Mouse (Mus musculus): Measurements from ENCODE around the gene Selenof.
"Not testable (repeated sequence)": the region's sequence is repeated elsewhere in the genome, so short reads cannot be mapped to it uniquely, and the experiment has no call there.

The Selenof gene

DNA sequence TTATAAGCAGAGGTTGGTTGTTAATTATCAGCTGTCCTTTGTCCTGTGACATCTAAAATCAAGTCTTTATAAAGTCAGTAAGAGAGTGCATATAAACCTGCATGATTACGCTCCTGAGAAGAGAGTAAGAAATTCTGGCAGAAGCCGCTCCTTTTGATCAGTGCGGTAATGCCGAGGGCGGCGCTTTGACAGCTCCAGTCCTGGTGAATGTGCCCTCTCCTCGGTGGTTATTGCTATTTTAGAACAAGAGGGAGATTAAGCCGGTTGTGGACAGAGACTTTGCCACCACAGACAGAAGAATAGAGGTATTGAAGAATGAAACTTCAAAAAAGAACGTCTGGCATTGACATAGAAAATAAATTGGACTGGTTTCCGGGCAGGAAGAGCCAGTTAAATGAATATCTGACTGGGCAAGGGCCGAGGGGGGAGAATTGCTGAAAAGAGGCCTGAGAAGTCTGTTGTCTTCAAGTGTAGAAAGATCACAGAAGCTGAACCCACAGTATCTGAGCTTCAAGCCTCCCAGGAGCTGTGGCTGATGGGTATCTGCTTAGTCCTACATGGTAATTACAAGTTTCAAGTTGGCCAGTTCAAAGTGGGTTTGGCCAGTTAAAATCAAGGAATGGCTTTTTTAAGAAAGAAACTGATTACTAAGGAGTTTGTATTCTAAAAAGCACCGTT is 27.8 kb downstream of the Selenof start:
- intact Hi-C loops (cut with DNase I), result no loop called here

DNA sequence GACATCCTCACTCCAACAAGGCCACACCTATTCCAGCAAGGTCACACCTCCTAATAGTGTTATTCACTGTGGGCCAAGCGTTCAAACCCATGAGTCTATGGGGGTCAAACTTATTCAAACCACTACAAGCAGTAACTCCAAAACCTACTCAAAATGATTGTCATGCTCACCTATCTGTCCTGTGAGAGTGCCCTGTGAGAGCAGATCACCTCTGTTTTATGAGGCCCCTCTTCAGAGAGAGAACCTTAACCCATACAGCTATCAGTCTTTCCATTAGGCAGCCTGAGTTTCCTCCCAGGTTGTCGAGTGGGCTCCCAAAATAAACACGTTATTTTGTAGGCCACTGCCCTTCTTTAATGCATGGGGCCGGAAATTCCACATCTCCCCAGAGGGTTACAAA is 32.3 kb downstream of the Selenof start:
- intact Hi-C loops (cut with DNase I), result no loop called here

- intact Hi-C loops (cut with DNase I), result no loop called here
These were observed 32.7 kb downstream of the Selenof start for GRCm38 (mm10) chr3:144602819-144603218.

DNA sequence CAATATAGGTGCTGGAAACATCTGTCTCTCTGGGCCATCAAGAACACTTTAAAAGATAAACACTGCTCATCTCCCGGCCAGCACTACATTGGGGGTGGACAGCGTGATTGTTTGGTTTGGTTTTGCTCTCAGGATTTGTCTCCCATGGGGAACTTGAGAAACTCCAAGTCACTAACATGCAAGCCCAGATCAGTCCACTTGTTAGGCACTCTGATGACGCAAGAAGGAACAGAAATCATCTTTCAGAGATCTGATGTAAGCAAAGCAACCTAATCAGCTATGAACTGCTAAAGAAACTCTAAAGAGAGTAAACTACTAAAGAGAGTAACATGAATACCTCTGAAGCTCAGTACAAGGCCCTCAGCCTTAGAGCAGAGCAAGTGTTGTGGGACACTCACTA is 33.5 kb downstream of the Selenof start:
- intact Hi-C loops (cut with DNase I), result no loop called here

GRCm38 (mm10) chr3:144604205-144604604 is 34.1 kb downstream of the Selenof start:
- intact Hi-C loops (cut with DNase I), result no loop called here

- intact Hi-C loops (cut with DNase I), result not testable (repeated sequence)
These were observed 35.7 kb downstream of the Selenof start for GRCm38 (mm10) chr3:144605811-144606210.

DNA sequence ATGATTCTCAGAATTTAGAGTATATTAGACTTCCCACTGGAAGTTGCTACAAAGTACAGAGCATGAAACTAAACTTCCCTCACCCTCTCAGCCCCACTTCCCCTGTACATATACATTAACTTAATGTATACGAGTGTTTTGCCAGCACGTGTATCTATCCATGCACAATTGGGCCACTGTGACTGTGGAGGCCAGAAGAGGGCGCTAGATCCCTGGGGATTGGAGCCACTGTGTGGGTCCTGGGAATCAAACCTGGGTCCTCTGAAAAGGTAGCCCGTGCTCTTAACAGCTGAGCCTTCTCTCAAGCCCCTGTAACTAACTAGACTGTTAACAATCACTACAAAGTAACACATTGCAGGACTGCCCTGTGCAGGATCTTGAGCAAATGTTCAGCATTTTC is 36.3 kb downstream of the Selenof start:
- intact Hi-C loops (cut with DNase I), result no loop called here

- intact Hi-C loops (cut with DNase I), result no loop called here
These were observed 38.0 kb downstream of the Selenof start for GRCm38 (mm10) chr3:144608090-144608489.

DNA sequence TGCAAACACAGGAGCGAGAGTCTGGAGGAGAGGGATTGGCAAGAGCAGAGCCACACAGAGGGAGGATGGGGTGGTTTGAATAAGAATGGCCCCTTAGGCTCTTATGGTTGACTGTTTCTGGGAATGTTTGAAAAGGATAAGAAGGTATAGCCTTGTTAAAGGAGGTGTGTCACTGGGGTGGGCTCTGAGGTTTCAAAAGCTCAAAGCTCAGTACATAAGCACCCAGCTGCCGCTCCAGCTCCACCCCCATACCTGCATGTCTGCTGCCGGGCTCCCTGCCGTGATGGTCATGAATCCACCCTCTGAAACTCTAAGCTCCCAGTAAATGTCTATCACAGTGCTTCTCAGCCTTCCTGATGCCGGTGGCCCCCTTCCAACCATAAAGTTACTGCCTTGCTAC is 40.7 kb downstream of the Selenof start:
- intact Hi-C loops (cut with DNase I), result loop anchor here (5.0 kb wide), 1 partner anchor 38 kb away; the partner anchor contains the start of genes Hs2st1 and Selenof

DNA sequence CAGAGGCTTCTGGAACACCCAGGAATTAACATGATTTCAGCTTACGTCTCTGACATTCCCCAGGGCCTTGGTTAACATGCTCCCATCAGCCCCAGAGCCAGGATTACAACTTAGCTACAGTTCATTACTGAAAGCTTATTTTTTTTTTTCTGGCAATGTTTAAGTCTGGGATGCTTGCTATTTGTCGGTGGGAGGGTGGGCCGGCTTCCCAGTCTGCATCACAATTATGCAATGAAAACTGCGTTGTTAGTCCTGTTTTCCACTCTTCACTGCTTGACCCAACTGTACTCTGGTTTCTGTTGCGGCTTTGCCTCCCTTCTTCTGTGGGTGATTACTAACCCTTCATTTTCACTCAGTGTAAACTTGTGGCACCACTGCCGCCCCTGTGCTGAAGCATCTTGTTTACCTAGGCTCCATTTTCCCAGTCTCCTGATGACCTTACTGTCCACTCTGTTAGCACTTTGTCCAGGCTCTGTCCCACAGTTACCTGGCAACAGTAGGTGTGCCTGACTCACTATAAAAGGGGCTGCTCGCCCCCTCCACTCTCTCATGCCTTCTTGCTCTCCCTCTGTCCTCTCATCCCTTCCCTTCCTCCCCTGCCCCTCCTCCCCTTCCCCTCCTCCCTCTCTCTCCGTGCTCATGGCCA is 41.6 kb downstream of the Selenof start:
- intact Hi-C loops (cut with DNase I), result loop anchor here (5.0 kb wide), 1 partner anchor 39 kb away; the partner anchor contains the start of genes Hs2st1 and Selenof

- intact Hi-C loops (cut with DNase I), result loop anchor here (5.0 kb wide), 1 partner anchor 40 kb away; the partner anchor contains the start of genes Hs2st1 and Selenof
These were observed 42.3 kb downstream of the Selenof start for GRCm38 (mm10) chr3:144612382-144612781.

- intact Hi-C loops (cut with DNase I), result loop anchor here (5.0 kb wide), 1 partner anchor 42 kb away; the partner anchor contains the start of genes Hs2st1 and Selenof
These were observed 44.2 kb downstream of the Selenof start for GRCm38 (mm10) chr3:144614277-144614676.

DNA sequence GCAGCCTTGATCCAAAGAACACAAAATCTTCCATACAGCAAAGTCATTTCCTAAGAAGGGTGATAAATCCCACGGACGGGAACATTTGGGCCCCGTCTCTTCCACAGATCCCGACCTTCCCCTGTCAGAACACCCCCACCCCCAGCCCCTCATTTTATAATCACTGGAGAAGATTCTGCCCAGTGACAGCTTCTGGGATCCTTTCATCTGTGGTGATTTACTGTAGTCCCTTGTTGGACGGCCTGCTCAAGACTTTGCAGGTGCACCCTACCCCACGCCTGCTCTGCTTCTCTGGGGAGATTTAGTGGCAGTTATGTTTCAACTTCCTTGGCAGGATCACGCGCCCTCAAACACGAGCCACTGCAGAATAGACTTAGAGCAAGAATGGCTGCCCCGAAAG is 44.6 kb downstream of the Selenof start:
- intact Hi-C loops (cut with DNase I), result loop anchor here (5.0 kb wide), 1 partner anchor 42 kb away; the partner anchor contains the start of genes Hs2st1 and Selenof

DNA sequence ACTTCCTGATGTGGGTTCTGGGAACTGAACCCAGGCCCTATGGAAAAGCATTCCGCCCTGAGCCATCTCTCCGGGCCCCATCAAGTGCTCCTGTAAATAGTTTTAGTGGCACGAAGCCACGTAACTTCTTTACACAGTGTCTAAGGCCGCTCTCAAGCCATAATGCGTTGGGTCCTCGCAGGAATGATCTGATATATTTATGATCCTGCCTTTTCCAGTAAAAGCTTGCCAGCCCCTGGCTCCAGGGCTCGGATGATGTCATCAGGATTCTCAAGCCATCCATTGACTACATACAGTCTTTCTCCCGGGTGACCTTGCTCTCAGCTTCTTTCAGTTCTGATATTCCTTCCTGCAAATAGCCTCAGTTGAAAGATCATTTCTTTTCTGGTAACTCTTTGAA is 45.4 kb downstream of the Selenof start:
- intact Hi-C loops (cut with DNase I), result no loop called here

GRCm38 (mm10) chr3:144616654-144617425 is 46.7 kb downstream of the Selenof start:
- intact Hi-C loops (cut with DNase I), result loop anchor here (1.0 to 2.0 kb wide), 2 partner anchors 86 to 163 kb away; no protein-coding TSS in a partner anchor

DNA sequence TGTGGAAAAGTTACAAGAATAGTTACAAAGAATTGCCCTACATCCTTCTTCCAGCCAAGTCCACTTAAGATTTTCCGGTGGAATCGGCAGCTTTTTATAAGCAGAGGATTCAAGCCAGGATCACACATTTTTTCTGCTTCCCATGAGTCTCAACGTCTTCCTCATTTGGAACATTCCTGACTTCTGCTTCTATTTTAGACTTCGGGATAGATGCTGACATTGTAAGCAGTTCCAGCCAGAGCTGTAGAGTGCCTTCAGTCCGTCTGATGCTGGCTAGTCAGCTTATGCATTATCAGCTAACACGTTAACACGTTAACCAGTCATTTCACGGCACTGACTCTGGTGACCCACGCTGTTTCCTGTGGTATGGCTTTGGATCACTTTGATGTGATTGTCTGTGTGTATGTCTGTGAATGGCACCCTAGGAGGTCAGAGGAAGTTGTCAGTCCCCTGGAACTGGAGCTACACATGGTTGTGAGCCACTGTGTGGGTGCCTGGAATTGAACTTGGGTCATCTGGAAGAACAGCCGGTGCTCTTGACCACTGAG is 47.6 kb downstream of the Selenof start:
- intact Hi-C loops (cut with DNase I), result loop anchor here (1.0 to 2.0 kb wide), 2 partner anchors 87 to 163 kb away; no protein-coding TSS in a partner anchor

DNA sequence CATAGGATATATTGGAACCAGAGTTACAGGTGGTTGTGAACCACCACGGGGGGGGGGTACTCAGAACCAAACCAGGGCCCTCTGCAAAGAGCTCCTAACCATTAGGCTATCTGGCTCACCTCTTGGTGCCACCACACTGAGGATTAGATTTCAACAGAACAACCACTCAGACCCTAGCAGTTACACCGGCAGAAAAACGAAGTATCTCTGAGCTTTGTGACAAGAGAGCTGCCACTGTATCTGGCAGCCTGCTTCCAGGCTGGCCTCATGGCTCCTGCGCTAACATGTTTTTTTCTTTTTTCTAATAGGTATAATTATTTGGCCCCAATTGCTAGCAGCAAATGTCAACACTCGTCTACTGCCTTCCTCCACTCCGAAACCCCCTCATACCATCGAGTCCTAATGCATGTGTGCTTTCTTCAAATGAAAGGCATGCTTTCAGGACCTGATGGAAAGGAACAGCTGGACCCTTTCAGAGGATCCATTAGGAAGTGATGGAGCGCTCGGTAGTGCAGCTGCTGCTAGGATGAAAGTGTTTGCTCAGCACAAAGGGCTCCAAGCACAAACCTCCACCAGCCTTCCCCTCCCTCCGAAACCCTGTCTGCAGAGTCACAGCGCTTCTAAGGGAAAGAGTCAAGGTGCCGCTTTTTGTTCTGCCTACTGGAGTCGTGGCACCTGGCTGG is 53.0 kb downstream of the Selenof start:
- intact Hi-C loops (cut with DNase I), result no loop called here

GRCm38 (mm10) chr3:144625691-144626090 is 55.6 kb downstream of the Selenof start:
- intact Hi-C loops (cut with DNase I), result no loop called here

DNA sequence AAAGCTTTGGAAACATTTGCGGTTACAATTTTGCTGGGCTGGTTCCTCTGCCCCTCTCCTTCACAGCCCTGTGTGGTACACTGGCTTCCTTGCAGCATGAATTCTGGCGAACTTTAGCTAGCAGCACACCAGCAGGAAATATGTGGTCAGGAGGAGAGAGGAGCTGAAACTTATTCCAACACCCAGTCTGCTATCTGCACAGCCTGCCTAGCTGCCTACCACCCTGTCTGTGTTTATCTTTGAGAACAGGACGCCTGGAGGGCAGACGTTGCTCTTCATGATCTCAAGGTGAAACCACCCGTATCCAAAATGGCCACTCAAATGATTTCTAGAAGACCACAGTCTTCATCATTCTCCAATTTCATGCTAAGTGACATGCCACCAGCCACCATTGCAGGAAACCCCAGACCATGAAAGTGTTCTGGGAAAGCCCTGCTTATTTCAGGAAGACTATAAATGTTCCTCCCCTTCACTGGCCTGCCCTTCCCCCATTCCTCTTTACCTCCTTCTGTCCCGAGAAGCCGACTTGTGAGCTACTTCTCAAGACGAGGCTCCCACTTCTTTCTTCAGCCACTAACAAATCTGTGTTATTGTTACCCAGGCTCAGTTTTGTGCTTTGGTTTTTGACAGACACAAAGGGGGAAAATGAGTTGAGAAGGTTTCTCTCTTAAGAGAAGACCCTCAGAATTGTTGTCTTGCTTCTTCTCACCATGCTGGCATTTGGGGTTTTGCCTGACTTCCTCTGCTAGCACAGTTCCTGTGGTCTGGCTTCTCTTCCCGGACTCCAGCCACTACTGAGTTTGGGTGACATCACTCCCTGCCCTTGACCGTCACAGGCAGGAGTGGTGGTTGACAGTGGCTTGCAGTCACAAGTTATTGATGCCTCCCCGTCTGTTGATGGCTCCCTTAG is 58.2 kb downstream of the Selenof start:
- intact Hi-C loops (cut with DNase I), result no loop called here

DNA sequence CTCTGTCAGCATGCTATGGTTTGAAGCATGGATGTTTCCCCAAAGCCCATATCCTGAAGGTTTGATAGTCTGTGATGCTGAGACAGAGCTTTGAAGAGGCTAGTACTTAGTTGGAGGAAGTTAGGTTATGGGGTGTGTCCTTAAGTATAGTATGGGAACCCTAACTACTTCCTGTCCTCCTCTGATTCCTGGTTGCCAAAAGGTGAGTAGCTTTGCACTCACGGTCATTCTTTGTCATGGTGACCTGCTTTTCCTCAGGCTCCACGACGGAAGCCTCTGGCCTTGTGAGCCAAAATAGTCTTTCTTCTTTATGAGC is 58.8 kb downstream of the Selenof start:
- intact Hi-C loops (cut with DNase I), result no loop called here
